Mouse (Mus musculus) thymus, postnatal 14 days (tissue): Measurements from ENCODE around the gene Trmt13.
A peak's percentile ranks its signal among the peaks of the same experiment; 100 is the strongest.
"Not testable (repeated sequence)": the region's sequence is repeated elsewhere in the genome, so short reads cannot be mapped to it uniquely, and the experiment has no call there.

Experiments
- DNase-seq: peaks from one replicate; pipeline ENCODE4 v3.0.0; 2021

Trmt13 gene

DNA sequence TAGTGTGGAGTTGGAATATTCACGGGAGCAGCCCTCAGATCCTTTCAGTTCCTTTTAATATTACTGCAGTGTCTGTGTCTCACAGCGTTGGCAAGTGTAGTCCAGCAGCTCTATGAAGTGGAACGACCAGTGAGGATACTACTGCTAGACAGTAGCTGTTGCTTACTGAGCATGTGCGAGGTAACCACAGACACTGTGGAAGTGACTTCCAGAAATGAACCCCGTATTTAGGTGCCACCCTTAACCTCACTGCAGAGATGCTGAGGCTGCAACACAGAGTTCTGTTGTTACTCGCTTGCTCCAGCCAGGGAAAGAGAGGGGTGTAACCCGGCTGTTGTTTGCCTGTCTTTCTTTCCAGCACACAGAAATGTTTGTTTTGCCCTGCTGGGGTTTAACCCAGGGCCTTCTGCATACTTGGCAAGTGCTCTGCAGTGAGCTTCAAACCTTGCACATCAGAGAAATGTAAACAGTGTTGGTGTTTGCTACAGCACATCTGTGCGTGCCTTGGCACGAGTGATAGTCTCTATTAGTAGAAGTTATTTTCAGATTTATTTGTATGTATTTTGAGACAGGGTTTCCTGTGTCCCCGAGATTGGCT is at the start of gene Trmt13:
TSS of gene Trmt13 (minus strand) at position 293 of the 598 bp plus-strand sequence.
- DNase-seq = no peak

GRCm38 (mm10) chr3:116662463-116662863 is 48.1 kb upstream of the Trmt13 start, which contains the start of gene Mfsd14a:
Gene Mfsd14a (minus strand): TSS chr3:116662677.
- DNase-seq = peak; percentile 100

DNA sequence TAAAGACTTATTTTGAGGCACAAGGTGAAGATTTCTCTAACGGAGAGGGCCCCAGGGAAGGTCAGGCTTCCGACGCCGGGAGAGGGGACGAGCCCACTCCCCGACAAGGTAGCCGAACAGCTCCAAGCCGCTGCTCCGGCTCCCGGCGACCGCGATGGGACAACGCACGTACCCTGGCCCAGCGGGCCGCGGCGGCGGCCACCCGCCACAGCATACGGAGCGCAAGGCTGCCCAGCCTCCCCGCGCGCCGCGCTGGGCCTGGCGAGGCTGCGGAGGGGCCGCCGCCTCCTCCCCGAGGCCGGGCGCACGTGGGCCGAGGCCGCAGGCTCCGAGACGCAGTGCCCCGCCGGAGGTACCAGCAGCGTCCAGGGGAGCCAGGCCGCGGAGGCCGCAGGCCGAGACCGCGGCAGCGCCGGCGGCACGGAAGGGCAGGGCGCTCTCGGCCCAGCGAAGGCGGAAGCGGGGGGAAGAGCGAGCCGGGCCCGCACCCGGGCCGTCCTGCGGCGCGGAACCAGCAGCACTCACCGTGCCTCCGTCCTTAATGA is 47.6 kb upstream of the Trmt13 start:
- no peak for DNase-seq

- DNase-seq = no peak
These were observed 47.0 kb upstream of the Trmt13 start for GRCm38 (mm10) chr3:116661288-116661869.

DNA sequence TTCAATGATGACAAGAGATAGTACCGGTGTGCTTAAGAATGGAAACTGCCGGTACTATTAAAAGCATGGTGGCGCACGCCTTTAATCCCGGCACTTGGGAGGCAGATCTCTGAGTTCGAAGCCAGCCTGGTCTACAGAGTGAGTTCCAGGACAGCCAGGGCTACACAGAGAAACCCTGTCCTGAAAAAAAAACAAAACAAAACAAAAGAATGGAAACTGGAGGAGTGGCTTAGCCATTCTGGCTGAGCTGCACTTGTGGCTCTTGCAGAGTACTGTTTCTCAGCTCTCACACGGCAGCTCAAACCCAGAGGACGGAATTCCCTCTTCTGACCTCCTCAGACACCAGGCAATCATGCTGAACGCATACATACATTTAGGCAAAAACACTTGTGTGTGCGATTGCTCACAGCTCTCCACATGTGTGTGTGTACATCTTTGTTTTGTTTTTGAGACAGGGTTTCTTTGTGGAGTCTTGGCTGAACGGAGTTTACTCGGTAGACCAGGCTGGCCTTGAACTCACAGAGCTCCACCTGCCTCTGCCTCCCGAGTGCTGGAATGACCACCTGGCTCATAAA is 45.6 kb upstream of the Trmt13 start:
- no peak for DNase-seq

GRCm38 (mm10) chr3:116658928-116659565 is 44.7 kb upstream of the Trmt13 start:
- DNase-seq = no peak

DNA sequence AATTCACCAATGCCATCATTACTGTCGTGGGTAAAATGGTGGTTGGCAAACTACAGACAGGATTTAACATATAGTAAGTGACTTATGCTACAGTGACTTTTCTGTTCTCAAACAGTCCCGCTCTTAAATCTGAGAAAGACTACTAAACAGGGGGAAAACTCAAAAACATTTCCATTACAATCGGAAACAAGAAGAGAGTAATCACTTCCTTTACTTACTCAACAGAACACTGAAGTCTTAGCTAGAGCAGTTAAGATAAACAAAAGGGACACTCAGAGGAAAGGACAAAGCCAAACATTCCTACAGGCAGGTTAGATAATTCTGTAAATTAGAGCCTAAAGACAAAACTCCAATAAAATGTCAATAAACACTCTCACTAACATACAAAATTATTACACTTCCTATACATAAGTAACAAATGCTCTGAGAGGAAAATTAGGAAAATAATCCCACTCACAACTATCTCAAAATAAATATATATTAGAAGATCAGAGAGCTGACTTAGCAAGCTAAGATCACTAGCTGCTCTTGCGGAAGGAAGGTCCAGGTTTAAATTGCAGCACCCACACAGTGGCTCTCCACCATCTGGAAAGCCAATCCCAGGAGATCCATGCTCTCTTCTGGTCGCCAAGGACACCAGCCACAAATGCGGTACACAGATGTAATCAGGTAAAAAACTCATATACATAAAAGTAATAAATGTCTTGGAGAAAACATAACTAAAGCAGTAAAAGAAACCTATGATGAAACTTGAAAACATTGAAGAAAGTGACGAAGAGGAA is 42.0 kb upstream of the Trmt13 start:
- DNase-seq = no peak

DNA sequence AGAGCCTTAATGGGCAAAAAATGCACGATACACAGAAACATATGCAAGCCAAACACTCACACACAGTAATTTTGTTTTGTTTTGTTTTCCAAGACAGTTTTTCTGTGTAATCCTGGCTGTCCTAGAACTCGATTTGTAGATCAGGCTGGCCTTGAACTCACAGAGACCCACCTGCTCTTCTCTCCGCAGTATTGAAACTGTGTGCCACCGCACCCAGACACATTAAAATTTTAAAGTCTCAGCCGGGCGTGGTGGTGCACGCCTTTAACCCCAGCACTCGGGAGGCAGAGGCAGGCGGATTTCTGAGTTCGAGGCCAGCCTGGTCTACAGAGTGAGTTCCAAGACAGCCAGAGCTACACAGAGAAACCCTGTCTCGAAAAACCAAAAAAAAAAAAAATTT is 39.7 kb upstream of the Trmt13 start:
- DNase-seq = not testable (repeated sequence)

GRCm38 (mm10) chr3:116653278-116653945 is 39.0 kb upstream of the Trmt13 start:
- no peak for DNase-seq

DNA sequence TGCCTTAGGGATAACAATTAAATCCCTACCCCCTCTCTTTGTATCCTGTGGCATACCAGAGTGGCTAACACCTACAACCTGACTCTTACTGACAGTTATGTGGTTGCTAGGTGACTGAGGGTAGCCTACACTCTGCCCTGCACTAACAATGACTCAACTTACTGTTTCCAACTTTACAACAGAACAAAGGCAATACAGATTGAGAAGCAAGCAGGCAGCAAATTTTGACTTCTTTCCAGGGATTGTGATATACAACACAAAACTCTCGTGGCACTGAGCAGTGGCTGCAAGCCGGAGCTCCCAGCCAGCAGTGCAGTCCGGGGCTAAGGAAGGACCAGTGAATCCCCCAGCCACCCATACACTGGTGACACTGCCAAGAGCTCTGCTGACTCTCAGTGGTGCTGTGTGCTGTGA is 37.7 kb upstream of the Trmt13 start:
- no peak for DNase-seq

- DNase-seq = no peak
These were observed 36.3 kb upstream of the Trmt13 start for GRCm38 (mm10) chr3:116650698-116651097.

- DNase-seq = no peak
These were observed 34.4 kb upstream of the Trmt13 start for GRCm38 (mm10) chr3:116648805-116649204.

DNA sequence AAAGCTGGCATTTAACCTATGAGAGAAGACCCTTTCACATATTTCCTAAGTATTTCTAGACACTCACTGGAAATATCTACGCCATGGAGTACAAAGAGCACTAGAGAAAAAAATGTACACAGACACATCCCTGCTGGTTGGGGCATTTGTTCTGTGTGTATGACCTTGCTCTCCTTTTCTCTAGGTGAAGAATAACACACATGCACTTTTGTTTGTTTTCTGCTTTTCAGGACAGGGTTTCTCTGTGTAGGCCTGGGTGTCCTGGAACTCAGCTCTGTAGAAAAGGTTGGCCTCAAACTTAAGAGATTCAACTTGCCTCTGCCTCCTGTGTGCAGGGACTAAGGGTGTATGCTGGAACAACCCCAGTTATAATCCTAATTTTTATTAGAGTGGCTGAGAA is 32.0 kb upstream of the Trmt13 start:
- DNase-seq = no peak

- DNase-seq = no peak
These were observed 28.0 kb upstream of the Trmt13 start for GRCm38 (mm10) chr3:116642373-116642772.

DNA sequence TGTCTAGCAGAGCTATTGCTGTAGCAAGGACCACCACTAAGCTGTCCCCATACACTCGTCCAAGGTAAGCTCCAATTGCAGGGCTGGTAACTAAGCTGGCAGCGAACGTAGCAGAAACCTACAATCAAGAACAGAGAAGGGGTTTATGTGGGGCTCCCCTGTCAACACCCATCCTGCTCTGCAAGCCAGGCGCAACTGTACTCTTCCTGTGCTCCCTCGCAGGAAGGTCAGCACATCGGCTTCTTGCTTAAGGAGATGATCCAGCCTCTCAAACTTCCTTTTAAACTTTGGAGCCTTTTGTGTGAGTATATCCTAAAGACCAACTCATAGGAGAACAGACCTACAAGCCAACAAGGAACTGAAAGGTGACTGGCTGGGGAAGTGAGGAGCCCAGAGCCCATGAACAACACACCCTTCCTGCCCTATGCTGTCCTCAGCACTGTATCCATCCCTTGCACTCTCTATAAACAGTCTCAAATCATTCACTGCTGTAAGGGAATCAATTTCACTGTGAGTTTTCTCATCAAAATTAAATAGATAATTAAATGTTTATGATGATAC is 27.5 kb upstream of the Trmt13 start:
- no peak for DNase-seq

- DNase-seq = no peak
These were observed 25.6 kb upstream of the Trmt13 start for GRCm38 (mm10) chr3:116640024-116640423.

DNA sequence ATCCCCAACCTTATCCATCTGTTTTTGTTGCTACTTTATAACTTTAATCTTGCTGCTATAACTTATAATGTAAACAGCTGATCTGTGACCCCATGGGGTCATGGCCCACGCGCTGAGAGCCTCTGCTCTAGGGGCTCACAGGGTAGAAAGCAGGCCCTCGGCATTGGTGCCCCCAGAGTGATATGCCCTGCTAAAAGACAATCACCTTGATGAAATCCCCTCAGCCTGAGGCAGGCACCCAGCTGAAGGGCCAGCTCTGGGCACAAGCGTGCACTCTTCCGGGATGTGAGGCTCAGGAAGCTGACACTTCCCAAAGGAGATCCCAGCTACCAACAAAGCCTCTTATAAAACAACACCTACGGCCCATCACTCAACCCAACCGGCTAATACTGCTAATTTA is 24.2 kb upstream of the Trmt13 start:
- no peak for DNase-seq

DNA sequence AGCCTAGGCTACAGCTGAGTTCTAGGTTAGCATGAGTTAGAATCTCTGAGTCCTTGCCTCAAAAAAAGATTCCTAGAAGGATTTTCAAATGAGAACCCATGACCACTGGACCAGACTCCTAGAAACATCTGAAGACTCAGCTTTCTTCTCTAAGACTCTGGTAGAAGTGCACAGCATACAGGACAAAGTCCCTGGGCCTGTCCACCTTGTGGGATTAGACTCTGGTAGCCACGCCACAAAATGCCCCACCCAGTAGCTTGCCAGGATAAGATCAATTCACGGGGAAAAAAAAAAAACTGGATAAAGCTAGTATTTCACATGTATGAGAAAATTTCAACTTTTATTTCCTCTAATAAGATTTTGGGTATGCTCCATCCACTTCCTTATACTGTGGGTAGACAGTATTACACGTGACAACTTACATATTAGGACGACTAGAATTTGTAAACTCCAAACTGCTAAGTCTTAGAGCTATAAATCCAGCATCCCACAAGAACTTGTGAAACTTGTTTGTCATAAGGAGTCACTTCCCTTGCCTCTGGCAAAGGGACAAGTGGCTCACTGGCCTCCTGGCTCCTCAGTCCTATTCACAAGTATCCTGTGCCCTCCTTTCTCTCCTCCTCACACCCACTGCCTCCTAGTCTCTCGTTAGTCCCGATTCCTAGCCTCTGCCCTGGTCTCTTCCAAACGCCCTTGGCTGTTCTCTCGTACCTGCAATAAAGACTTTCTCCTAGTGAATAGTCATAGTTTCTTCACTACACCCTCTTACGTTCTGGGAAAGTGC is 23.5 kb upstream of the Trmt13 start:
- DNase-seq = no peak

DNA sequence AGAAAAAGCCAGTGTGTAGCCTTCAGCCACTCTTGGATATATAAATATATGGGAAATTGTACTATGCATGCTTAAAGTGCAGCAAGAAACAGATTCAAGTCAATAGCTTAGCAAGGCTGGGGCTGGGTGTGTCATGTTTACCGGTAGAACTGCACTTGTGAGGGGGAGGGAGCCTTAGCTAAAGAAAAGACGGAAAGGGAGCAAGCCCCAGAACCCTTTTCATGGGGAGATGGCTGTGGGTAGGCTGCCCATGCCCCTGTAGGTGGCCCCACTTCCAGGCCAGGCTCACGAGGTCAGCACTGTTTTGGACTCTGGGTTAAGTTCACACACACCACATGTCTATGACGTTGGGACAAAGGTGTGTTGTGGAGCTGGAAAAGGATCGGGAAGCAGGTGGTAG is 21.4 kb upstream of the Trmt13 start:
- no peak for DNase-seq

DNA sequence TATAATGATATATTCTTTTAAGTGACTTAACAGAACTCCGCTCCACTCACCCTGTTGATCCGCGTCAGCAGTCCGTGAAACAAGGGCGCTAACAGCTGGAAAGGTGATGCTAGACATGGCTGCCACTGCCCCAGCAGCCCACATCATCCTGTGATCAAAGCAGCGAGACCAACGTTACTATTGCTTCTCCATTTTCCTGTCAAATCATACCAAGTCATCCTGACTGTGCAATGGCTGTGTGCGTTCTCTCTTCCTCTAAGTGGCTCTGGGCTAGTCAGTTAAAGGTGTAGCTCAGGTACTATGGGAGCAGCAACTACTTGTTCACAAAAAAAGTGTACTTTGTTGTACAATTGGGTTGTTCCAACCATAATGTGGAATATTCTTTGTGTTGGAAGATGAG is 20.5 kb upstream of the Trmt13 start:
- DNase-seq = no peak

DNA sequence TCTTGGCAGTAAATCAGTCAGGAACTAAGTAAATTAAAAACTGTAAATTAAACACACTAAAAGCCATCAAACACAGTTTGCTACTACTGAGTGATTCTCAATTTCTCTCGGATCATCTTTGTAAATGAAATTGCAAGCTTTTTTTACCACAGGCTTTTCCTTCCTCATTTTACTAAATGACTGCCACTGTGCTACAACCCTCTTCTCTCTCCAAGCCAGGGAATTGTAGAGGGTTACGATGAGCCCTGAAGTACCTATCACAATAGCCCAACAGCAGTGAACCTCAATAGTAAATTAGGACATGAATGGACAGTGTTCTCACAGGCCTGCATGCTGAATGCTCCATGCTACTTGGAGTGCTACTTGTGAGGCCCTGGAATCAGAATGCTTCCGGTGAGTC is 19.7 kb upstream of the Trmt13 start:
- DNase-seq = no peak
